Mouse (Mus musculus) ES-E14 (cell line): ENCODE measurements at regions not wholly inside any gene's neighbourhood (a gene's known extent, or its start where the extent isn't known, plus 50 kb on each side); places are given as distances from the start of the nearest gene placed in this dataset.
A peak's percentile ranks its signal among the peaks of the same experiment; 100 is the strongest.

Experiments
- DNase-seq: peaks from one replicate; pipeline ENCODE4 v3.0.0-alpha.2; 2013; ENCODE audit warnings: low read depth, low spot score
- H3K27ac ChIP-seq: 2 replicates; pipeline ENCODE4 v1.5.1; 2012; ENCODE audit warnings: low read depth, mild to moderate bottlenecking, low read length, moderate library complexity, mixed read lengths; ENCODE audit not compliant: poor library complexity, insufficient read depth, severe bottlenecking
- H3K36me3 ChIP-seq: 2 replicates; pipeline ENCODE4 v1.6.1; 2012; ENCODE audit warnings: mild to moderate bottlenecking, low read length, moderate library complexity, mixed read lengths; ENCODE audit not compliant: control insufficient read depth, poor library complexity, insufficient read depth, severe bottlenecking
- H3K4me1 ChIP-seq, 2 experiments: fragments of 150-350 bp in 1 of 2; sonication (generic) in 1 of 2; 2 replicates each; pipeline ENCODE4 v1.6.1; 2012; ENCODE audit warnings: low read length in 2 of 2, mild to moderate bottlenecking in 1 of 2, mixed read lengths in 1 of 2; ENCODE audit not compliant: control insufficient read depth in 2 of 2, insufficient read depth in 2 of 2, poor library complexity in 1 of 2
- H3K4me3 ChIP-seq, 2 experiments: fragments of 150-350 bp in 1 of 2; sonication (generic) in 1 of 2; 2 replicates each; pipeline ENCODE4 v1.5.1; 2012; ENCODE audit warnings: low read length in 2 of 2, low read depth in 1 of 2, mild to moderate bottlenecking in 1 of 2, mixed read lengths in 1 of 2; ENCODE audit not compliant: insufficient read depth in 1 of 2, poor library complexity in 1 of 2, severe bottlenecking in 1 of 2
- H3K9ac ChIP-seq: 2 replicates; pipeline ENCODE4 v1.6.1; 2012; ENCODE audit warnings: low read depth, mild to moderate bottlenecking, low read length, mixed read lengths; ENCODE audit not compliant: poor library complexity, insufficient read depth, severe bottlenecking
- H3K9me3 ChIP-seq: fragments of 150-350 bp; sonication (generic); 2 replicates; pipeline ENCODE4 v1.6.1; 2012; ENCODE audit warnings: low read depth, mild to moderate bottlenecking, low read length; ENCODE audit not compliant: control insufficient read depth, insufficient read depth
- CHD2 ChIP-seq: IDR thresholded peaks from 2 replicates; pipeline ENCODE4 v1.6.1; 2014; ENCODE audit warnings: mild to moderate bottlenecking, low read depth, low read length, inconsistent platforms
- HCFC1 ChIP-seq: IDR thresholded peaks from 2 replicates; pipeline ENCODE4 v1.6.1; 2012; ENCODE audit warnings: low read length, inconsistent platforms, borderline replicate concordance; ENCODE audit not compliant: insufficient read depth
- MAFK ChIP-seq: IDR thresholded peaks from 2 replicates; pipeline ENCODE4 v1.6.1; 2014; ENCODE audit warnings: mild to moderate bottlenecking, low read depth, low read length, inconsistent platforms; ENCODE audit not compliant: insufficient read depth
- ZC3H11A ChIP-seq: IDR thresholded peaks from 2 replicates; pipeline ENCODE4 v1.6.1; 2012; ENCODE audit warnings: low read depth, mild to moderate bottlenecking, inconsistent platforms, low read length, borderline replicate concordance
- ZNF384 ChIP-seq: IDR thresholded peaks from 2 replicates; pipeline ENCODE4 v1.6.1; 2012; ENCODE audit warnings: low read depth, low read length, inconsistent platforms
- in situ Hi-C, 2 experiments: fragments of 600-800 bp; cut with MboI; formaldehyde crosslinking; loops; one replicate each; pipeline ENCODE4 v1.15.1; 2025; ENCODE audit warnings: low sequenced_read_pairs in 2 of 2, inconsistent platforms in 1 of 2; ENCODE audit not compliant: unreplicated experiment in 2 of 2

- Histone ChIP-seq H3K27ac (peak overlapping the region; percentile 17; the same call in 1 of the 2 replicates), H3K36me3 (no peaks in the 10 kb centered on the region), H3K9me3 (no peaks in the 10 kb centered on the region), H3K4me1 (peaks cover 3 to 14% of the 10 kb centered on the region in 2 experiments), H3K4me3 (no peak overlapping the region), H3K9ac (peak overlapping the region; percentile 1; the same call in 1 of the 2 replicates)
- no peak for TF ChIP-seq CHD2
- no peak for TF ChIP-seq ZC3H11A
- no peak for TF ChIP-seq ZNF384
- TF ChIP-seq HCFC1, result no peak
- no peak for TF ChIP-seq MAFK
- in situ Hi-C loops, result no loop called here
- DNase-seq, result peak; percentile 59
These were observed 193.3 kb downstream of the 4933412E24Rik start for GRCm38 (mm10) chr15:59822995-59823681.

- no peak for TF ChIP-seq HCFC1
- no peak overlapping the region for H3K9ac ChIP-seq
- peaks cover 3 to 14% of the 10 kb centered on the region in 2 experiments for H3K4me1 ChIP-seq
- H3K27ac ChIP-seq, result no peak overlapping the region
- in situ Hi-C loops, result no loop called here
- DNase-seq, result no peak
- no peak overlapping the region for H3K4me3 ChIP-seq
- H3K9me3 ChIP-seq, result no peaks in the 10 kb centered on the region
- H3K36me3 ChIP-seq, result no peaks in the 10 kb centered on the region
These were observed 196.1 kb downstream of the 4933412E24Rik start for GRCm38 (mm10) chr15:59820317-59820716.

DNA sequence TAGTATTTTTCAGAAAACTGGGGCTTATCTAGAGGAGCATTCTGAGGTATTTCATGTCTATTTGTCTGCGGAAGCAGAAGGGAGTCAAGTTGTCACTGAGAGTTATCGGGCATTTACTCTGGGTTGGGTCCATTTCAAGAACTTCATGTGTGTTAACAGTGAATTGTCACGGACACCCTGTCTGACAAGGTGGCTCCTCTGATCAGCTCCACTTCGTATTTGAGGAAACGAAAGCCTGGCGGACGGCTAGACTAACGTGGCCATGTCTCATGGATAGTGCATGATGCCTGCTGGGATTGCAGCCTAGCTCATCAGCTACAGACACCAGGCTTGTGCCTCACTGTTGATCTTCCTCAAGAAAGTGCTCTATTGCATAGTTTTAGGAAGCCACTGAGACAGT lies 200.4 kb downstream of the 4933412E24Rik start:
- Histone ChIP-seq H3K9ac (no peak overlapping the region), H3K9me3 (no peaks in the 10 kb centered on the region), H3K27ac (no peak overlapping the region), H3K4me1 (no peaks in the 10 kb centered on the region), H3K36me3 (no peaks in the 10 kb centered on the region), H3K4me3 (no peak overlapping the region)
- TF ChIP-seq CHD2 (no peak), ZNF384 (no peak), MAFK (no peak), ZC3H11A (no peak), HCFC1 (no peak)
- in situ Hi-C loops, result no loop called here
- no peak for DNase-seq

- DNase-seq, result no peak
- in situ Hi-C loops, result no loop called here
- no peak overlapping the region for H3K27ac ChIP-seq
- no peak for TF ChIP-seq HCFC1
- TF ChIP-seq ZC3H11A, result no peak
- no peak for TF ChIP-seq CHD2
- no peak for TF ChIP-seq ZNF384
- TF ChIP-seq MAFK, result no peak
- no peak overlapping the region for H3K9ac ChIP-seq
- H3K9me3 ChIP-seq, result no peaks in the 10 kb centered on the region
- no peaks in the 10 kb centered on the region for H3K4me1 ChIP-seq
- H3K4me3 ChIP-seq, result no peak overlapping the region
- no peaks in the 10 kb centered on the region for H3K36me3 ChIP-seq
These were observed 204.8 kb downstream of the 4933412E24Rik start for GRCm38 (mm10) chr15:59811566-59811965.

DNA sequence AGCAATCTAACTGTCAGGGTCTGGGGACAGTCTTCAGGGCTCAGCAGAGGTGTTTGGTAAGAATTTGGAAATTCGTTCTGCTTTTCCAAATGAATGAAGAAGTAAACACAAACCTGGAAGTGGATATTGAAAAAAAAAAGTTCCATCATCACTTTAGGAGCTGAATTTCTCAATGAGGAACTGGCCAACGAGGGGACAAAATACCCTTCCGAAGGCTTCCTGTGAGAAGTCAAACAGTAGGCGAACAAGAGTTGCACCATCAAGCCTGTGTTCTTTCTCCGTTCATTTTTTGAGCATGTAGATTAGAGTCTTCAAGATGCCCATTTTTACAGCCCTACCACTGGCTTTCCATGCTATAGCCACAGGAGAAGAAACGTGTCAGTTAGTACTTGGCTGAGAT lies 207.1 kb downstream of the 4933412E24Rik start:
- no peak for DNase-seq
- H3K36me3 ChIP-seq, result no peaks in the 10 kb centered on the region
- TF ChIP-seq HCFC1, result no peak
- TF ChIP-seq ZNF384, result no peak
- TF ChIP-seq ZC3H11A, result no peak
- no peak for TF ChIP-seq CHD2
- TF ChIP-seq MAFK, result no peak
- no peak overlapping the region for H3K4me3 ChIP-seq
- in situ Hi-C loops, result no loop called here
- no peak overlapping the region for H3K9ac ChIP-seq
- no peaks in the 10 kb centered on the region for H3K9me3 ChIP-seq
- no peaks in the 10 kb centered on the region for H3K4me1 ChIP-seq
- no peak overlapping the region for H3K27ac ChIP-seq
